Mouse (Mus musculus): Measurements from ENCODE around the gene Bpgm.

- TF ChIP-seq POLR2A (IDR thresholded peaks at IDR 0.05; ENCODE audit: control insufficient read depth, low read depth, low read length) (no peak), CTCF (IDR thresholded peaks at IDR 0.05; ENCODE audit: control insufficient read depth, insufficient read depth, insufficient replicate concordance, low read depth, low read length) (no peak)
These were observed 72.5 kb downstream of the Bpgm start for GRCm38 (mm10) chr6:34548406-34548990.

Data from testis, adult 2 months (tissue).